Mouse (Mus musculus): ENCODE data around the gene Tas2r143.

Tas2r143 gene

DNA sequence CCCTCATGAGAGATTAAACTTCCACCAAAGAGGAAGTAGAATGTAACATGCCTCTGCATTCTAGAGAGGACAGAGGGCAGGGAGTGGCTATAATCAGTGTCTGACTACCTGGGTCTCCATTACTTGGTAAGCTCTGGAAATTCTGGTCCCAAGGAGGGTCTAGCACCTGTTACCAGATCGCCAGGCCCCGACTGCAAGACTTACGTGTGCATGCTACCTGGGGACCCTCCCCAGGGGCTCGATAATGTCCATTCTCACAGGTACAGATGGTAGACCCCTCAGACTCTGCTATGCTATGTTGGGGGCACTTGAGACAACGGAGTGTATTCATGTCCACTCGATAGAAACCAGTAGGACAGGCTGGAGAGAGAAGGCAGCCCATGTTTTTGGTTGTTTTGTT lies 34.8 kb upstream of the Tas2r143 start:
- in situ Hi-C loops (cut with MboI, MseI) = no loop called here

DNA sequence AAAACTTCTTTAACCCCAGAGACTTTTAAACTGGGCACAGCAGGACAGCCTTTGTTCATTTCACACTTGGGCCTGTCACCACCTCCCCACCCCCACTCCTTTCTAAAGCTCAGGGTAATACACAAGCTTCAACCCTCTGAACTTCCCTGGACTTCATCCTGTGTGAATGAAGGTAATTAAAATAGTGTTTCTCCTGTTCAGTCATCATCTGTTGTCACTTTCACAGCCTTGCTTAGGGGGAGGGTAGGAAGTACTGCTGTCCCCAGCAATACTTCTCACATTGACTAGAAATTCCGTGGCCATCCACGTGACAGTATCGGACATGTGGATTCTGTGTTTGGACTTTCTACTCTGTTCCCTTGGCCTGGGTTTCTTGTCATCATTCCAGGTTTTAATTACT lies 30.2 kb upstream of the Tas2r143 start:
- in situ Hi-C loops (cut with MboI, MseI) = no loop called here

DNA sequence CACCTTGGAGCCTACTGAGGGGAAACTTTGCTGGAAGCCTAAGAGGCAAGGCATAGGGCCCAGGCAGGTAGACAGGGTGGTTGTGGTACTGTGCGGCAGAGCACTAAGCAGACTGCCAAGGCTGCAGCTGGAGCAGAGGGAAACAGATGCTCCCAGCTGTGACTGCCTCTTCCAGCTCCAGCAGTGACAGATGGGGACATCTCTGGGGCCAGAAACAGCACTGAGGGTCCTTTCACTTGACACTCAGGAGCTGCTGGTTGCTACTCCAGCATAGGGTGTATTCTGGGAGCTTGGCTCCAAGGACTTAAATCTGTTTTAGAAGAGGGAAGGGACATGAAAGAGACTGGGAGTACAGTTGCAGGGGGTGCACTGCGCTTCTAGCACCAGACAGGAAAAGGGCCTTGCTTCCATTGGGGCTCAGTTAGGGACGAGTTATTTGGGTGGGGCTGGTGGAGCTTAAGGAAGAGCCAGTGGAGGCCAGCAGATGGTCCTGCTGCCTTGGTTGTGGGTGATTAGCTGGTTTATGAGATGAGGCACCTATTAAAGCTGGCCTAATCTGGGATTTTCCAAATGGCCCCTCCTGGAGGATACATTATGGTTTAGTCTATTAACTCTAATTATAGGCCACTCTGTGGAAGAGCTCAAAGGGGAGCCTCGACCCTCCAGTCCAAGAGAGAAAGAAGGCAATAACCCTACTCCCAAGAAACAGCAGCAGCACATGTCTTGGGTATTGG lies 29.2 kb upstream of the Tas2r143 start:
- in situ Hi-C loops (cut with MboI, MseI) = no loop called here

DNA sequence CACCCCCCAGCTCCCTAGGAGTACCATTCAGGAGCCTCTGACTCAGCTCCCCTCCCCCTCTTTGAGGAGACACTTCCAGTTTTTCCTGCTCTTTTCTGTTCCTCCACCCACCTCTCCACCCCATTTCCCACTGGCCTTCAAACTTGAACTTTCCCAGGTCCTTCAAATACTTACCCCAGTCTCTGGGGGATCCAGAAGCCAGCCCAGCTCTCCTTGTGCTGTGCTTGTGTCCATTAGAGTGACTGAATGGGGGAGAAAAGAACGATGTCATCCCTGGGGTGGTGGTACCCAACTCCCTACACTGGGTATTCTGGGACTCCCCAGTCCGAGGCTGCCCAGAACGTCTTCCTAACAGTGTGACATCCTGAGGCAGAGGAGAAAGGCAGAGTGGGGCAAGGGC lies 28.0 kb upstream of the Tas2r143 start:
- in situ Hi-C loops (cut with MboI, MseI) = no loop called here

DNA sequence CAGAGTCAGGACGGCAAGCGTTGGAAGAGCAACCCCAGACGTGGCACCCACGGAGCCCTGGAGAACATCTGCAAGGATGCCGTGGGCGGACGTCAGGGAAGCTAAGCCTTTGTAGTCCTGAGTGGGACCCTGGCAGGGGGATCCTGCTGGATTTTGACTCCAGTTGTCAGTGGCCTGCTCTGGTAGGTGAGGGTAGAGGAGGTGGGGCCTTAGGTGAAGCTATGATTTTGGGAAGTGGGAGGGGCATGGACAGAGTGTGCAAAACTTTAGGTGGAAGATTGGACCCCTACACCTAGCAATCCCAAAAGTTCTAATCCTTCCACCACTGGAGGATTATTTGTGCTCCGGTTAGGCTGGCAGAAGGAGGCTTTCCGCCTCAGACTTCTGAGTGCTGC lies 27.6 kb upstream of the Tas2r143 start:
- in situ Hi-C loops (cut with MboI, MseI) = no loop called here

DNA sequence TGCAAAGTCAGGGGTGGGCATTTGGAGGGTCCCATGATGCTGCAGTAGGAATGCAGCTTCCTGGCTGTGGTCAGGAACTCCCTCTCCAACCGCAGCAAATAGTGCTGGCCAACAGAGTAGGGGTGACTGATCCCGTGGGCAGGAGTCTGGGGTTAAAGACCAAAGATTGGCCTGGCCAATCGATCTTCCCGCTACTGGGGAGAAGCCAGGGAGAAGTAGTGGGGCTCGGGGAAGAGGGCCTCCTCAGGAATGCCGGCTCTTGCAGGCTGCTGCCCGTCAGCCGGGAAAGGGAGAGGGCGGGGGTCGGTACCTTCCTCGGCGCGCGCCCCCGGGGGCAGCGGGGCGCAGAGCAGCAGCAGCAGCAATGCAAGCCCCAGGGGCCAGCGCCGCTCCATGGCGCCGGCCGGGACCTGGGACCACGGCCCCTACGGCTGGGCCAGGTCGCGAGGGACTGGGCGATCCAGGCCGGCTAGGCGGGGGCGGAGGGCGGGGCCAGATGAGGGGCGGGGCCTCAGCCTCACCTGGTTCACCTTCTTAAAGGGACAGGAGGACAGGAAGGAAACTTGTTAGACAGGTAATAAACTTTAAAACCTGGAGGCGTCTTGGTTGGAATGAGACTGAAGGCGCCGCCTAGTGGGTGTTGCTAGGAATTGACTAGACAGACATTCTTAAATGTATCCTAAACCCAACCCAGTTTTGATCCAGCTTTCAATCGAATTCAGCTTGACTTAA lies 27.1 kb upstream of the Tas2r143 start, which contains the start of gene Epha1:
TSS of gene Epha1 (minus strand) at position 453 of the 732 bp plus-strand sequence.
- in situ Hi-C loops (cut with MboI, MseI) = no loop called here

DNA sequence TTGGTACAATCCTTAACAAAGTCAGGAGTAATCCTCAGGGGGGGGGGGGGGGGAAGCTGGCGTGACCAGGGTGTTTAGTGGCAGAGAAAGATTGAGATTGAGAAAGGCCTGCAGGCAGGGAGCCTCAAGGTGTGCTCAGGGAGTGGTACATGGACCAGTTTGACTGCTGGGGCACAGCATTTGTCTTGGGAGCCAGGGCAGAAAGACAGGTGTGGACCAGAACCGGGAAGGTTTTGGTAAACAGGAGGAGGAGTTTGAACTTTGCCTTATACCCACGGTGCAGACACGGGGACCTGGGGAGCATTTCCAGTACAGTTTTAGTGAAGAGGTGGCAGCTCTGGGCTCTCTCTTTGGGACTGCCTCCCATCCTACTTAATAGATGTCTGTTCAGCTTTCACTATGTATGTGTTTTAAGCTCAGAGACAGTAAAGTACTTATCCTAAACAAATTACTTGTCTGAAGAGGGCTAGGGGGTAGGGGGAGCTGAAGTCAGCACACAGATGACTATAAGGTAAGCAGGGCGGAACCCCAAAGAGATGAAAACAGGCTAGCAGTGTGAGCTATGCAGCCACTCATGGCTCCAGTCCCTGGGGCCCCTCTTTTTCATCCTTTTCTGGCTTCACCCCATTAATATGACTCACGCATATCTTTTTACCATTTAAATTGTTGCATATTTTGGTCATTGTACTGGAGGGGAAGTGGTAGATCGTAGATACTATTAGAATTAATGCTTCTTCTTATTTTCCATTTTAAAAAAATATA lies 26.2 kb upstream of the Tas2r143 start:
- in situ Hi-C loops (cut with MboI, MseI) = no loop called here

DNA sequence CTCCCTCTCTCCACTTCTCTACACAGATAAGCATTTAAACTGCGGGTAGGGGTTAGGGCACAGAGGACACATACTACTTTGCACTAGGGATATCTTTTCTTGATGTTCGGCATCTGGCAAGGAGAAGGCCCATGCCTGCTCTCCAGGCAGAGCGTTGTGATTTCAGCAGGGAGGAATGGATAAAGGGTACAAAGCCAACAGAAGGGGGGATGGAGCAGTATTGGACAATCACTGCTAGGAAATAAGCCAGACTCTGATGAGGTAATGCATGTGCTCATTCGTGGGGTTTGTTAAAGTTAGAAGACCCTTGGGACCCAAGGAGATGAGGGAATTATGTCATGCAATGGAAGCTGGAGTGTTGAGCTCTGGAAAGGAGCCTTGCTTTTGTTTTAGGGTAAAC lies 25.3 kb upstream of the Tas2r143 start:
- in situ Hi-C loops (cut with MboI, MseI) = loop anchor here (5.0 to 25.0 kb wide), 4 partner anchors 57 to 1288 kb away; partner anchors contain the start of gene Tpk1

DNA sequence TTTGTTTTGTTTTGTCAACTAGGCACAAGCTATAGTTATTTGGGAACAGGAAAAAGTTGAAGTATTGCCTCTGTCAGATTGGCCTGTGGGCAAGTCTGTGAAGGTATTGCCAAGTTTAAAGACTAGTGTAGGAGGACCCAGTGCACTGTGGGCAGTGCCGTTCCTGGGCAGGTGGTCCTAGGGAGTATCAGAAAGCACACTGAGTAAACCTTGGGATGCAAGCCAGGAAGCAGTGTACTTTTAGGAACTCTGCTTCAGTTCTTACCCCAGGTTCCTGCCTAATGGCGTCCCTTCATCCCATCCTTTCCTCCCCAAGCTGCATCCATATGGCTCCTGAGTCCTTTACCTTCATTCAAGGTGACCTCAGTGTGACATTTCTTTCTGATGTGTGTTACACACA lies 24.9 kb upstream of the Tas2r143 start:
- in situ Hi-C loops (cut with MboI, MseI) = loop anchor here (5.0 to 25.0 kb wide), 4 partner anchors 58 to 1287 kb away; partner anchors contain the start of gene Tpk1

DNA sequence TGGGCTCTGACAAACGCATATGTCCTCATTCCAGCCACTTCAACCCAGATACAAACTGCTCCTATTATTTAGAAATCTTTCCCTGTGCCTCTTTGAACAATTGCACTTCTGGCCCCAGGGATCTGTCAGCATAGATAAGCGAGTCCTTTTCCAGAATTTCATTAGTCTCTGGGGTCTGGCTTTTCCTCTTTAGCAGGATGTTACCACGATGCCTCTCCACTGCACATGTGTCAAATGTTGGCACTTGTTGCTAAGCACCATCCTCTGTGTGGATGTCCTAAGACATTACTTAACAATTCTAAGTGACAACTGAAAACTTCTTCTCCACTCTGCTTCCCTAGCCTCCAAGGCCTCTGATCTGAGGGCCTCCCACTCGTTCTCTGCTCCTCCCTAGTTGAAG lies 24.0 kb upstream of the Tas2r143 start:
- in situ Hi-C loops (cut with MboI, MseI) = loop anchor here (5.0 to 25.0 kb wide), 4 partner anchors 59 to 1286 kb away; partner anchors contain the start of gene Tpk1

DNA sequence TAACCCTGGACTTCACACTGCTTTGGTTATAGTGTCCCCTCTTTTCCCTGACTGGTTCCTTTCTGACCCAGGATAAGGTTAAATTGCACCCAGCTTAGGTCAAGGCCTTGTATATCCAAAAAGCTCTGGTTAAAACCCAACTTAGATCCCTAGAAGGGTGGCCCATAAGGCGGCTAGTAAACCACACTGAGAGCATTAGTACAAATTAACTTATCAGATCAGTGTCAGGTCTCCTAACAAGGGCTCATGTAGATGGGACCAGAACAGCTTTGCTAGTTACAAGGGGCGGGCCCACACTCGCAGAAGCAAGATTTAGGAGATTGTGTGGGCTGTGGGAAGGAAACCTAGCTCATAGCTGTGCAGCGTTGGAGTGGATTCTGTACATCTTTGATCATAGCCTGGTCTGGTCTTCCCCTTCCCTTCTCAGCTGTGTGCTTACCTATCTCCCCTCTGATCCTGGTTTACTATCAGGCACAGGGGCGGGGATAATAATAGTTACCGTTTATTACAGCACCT lies 23.5 kb upstream of the Tas2r143 start:
- in situ Hi-C loops (cut with MboI, MseI) = loop anchor here (5.0 to 25.0 kb wide), 4 partner anchors 59 to 1286 kb away; partner anchors contain the start of gene Tpk1

DNA sequence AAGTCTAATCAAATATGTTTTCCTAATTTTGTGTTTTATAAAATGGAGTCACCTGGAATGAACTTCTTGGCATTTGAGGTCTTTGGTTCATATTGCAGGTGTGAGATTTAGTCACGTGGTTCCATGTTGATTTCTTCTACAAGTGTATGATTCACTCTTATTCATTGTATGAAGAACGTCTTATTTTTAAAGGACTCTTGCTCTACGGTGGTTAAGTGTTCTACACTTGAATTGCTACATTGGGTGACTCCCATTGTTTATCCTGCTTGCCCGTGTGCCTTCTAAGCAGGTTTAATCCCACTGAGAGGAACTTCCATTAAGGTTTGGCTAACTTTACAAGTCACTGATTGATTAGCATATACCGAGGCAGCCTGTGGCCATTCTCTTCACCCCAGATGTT lies 22.8 kb upstream of the Tas2r143 start:
- in situ Hi-C loops (cut with MboI, MseI) = loop anchor here (5.0 to 25.0 kb wide), 4 partner anchors 60 to 1285 kb away; partner anchors contain the start of gene Tpk1

DNA sequence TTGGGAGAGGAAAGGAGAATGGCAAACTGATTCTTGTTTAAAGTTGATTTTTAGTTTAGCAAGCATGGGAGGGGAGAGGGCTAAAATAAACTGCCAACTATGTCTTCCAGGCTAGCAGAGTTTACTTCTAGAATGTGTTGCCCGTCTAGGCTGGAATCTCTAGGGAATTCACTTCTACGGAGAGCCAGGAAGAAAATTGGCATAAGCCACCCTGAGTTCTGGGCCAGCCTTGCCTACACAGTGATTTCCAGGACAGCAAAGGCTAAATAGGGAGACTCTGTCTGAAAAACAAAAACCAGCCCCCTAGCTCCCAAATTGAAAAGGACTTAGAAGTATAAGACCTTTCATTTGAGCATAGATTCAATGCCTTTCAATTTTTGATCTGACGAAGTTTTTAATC lies 20.5 kb upstream of the Tas2r143 start:
- in situ Hi-C loops (cut with MboI, MseI) = loop anchor here (5.0 to 25.0 kb wide), 4 partner anchors 62 to 1283 kb away; partner anchors contain the start of gene Tpk1

DNA sequence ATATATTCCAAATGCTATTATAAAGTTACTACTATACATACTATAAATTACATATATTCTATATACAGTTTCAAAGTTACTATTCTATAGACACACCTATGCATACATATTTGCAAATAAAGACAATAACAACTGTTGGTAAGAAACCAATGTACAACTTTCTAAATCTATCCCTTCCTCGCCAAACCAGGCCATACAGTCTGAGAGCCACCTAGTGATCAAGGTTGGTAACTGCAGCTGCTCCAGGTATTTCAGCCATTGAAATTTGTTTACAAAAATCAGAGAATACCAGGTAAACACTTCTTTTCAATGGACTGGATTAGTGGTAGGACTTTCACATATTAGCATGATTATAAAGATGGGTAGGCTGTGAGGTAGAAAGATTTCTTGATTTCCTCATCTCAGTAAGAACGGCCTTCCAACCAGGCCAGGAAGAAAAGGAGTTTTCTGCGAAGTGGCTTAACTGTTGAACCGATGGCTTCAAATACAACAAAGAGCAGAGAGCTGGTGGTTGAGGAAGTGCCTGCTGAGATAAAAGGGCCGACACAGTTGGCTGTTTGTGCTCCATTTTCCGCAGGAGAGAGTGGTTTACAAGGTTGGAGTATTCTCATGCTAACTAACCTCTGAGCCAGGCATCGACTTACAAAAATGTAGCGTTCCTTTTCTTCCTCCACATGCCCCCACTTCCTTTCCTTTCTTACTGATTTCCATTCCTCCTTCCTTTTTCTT lies 19.5 kb upstream of the Tas2r143 start:
- in situ Hi-C loops (cut with MboI, MseI) = loop anchor here (25.0 kb wide), 3 partner anchors 818 to 1282 kb away; partner anchors contain the start of gene Tpk1

DNA sequence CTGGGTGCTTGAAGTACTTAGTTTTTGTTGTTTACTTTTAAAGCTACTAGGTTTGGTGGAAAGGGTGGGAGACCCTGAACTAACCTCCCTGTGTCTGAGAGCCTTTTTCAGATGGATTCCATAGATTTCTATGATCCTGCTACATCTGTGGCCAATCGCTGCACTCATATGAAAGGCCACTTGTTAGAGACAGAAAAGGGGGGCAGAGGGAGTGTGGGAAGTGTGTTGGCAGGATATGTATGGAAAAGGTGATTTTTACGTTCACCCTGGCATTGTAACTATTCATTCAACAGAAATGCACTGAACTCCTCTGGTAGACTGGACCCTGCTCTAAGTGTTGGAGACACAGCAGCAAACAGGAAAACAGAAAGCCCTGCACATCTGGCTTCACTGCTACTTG lies 18.8 kb upstream of the Tas2r143 start:
- in situ Hi-C loops (cut with MboI, MseI) = loop anchor here (25.0 kb wide), 3 partner anchors 819 to 1281 kb away; partner anchors contain the start of gene Tpk1

DNA sequence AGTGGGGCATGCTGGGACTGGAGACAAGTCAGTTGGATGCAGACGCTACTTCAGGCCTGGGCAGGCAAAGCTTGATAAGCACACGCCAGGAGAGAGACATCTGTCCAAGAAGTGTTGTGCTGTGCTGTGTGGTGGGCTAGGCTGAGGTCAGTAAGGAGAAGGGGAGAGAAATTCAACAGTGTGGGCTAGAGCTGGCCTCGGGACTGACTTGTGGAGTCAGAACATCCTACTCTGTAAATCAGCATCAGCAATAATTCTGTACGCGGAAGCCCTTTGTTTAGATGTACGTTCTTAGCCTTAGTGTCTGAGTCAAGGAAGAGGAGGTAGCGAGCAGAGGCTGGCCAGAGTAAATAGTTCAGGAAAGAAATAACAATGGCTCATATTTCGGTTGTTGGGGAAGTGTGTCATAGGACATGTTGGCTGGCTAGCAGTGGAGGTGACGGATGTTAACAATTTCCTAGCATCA lies 18.1 kb upstream of the Tas2r143 start:
- in situ Hi-C loops (cut with MboI, MseI) = loop anchor here (25.0 kb wide), 3 partner anchors 820 to 1280 kb away; partner anchors contain the start of gene Tpk1

DNA sequence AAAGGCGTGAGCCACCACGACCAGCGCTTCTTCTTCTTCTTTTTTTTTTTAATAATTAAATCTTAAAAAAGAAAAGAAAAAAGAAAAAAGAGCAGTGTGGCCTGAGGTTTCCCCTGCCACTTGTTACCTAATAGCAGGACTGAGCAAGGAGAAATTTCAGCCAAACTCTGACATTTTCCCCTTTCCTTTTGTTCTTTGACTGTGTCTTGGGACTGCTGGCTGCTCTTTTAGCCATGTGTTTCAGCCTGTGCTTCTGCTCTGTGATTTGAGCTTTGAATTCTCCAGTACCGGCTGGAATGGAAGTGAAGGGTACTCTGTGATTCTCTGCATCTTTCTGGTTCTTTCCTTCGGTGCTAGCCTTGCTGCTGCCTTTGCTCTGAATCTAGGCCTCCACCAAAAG lies 16.7 kb upstream of the Tas2r143 start:
- in situ Hi-C loops (cut with MboI, MseI) = loop anchor here (25.0 kb wide), 3 partner anchors 821 to 1279 kb away; partner anchors contain the start of gene Tpk1

DNA sequence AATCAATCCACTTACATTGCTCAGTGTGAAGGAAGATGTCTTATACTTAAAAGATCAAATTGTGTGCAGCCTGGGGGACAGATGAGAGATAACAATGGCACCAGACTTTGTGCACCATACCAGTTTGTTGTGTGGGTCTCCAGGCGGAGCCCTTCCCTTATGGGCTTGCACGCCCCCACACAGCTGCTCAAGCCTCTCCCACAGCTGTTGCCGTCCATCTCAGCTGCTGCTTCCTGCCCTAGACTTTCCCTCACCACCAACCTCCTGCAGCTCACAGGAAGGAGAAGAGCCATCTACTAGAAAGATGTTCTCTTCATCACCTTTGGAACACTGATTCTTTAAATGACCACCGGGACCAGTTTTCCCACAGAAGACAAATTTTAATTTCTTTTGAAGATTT lies 14.4 kb upstream of the Tas2r143 start:
- in situ Hi-C loops (cut with MboI, MseI) = loop anchor here (25.0 kb wide), 3 partner anchors 823 to 1277 kb away; partner anchors contain the start of gene Tpk1

DNA sequence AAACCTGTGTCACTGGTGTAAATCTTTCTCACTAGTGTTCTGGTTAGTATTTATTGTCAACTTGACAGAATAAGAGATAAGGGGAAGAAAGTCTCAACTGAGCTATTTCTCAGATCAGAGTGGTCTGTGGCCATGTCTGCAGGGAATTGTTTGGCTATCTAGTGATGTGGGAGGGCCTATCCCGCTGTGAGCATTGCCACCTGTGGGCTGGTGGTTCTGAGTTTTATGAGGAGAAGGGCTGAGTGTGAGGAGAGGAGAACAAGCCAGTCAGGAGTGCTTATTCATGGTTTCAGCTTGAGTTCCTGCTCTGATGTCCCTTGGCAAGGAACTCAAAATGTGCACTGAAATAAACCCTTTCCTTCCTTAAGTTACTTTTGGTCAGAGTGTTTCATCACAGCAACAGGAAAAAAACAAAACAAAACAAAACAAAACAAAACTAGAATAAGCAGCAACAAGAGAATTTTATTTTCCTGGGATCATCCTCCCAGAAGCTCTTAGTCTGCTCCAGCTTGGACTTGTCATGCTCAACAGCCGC lies 8.2 kb upstream of the Tas2r143 start:
- in situ Hi-C loops (cut with MboI, MseI) = loop anchor here (25.0 kb wide), 3 partner anchors 830 to 1280 kb away; partner anchors contain the start of gene Tpk1

Measured in T-helper 2 cell (primary cell).